Mouse (Mus musculus) ES-Bruce4 (cell line): Measurements from ENCODE around the gene Snapc1.

ENCODE experiments used
- CTCF ChIP-seq: IDR thresholded peaks from one replicate; pipeline ENCODE4 v1.8.1; 2011; ENCODE audit warnings: low read depth, low read length
- EP300 ChIP-seq: IDR thresholded peaks from 2 replicates; pipeline ENCODE4 v1.6.1; 2011; ENCODE audit warnings: low read depth, low read length; ENCODE audit not compliant: insufficient read depth
- POLR2A ChIP-seq: IDR thresholded peaks from one replicate; pipeline ENCODE4 v1.8.1; 2011; ENCODE audit warnings: low read length; ENCODE audit not compliant: insufficient read depth

DNA sequence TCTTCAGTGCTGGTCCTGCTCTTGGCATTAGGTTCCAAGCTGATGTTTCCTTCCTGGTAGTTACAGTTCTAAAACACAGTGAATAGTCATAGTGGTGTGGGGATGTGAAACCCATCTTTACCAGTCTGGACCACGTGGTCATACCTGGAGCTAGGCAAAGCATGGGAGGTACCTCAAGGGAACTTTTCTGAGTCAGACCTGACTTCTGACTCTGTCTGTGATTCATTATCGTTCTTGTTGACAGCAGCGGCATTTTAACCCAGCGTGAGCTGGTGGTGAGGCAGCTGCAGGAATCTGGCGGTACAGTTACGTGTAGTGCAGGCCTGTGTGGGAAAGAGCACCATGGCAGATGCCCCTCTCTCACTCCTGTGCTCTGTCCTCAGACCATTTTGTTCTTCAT lies 10.3 kb downstream of the Snapc1 start:
- TF ChIP-seq EP300 = no peak
- TF ChIP-seq POLR2A = no peak
- no peak for TF ChIP-seq CTCF
